Mouse (Mus musculus): ENCODE results near the gene Gstm4. TPM values are rescaled to one million over a fixed set of nuclear protein-coding genes. Genes with fewer than 3 reads are reported as not detected.

Gstm4 gene
- polyA plus RNA-seq, 1 experiment: 10.0 TPM

DNA sequence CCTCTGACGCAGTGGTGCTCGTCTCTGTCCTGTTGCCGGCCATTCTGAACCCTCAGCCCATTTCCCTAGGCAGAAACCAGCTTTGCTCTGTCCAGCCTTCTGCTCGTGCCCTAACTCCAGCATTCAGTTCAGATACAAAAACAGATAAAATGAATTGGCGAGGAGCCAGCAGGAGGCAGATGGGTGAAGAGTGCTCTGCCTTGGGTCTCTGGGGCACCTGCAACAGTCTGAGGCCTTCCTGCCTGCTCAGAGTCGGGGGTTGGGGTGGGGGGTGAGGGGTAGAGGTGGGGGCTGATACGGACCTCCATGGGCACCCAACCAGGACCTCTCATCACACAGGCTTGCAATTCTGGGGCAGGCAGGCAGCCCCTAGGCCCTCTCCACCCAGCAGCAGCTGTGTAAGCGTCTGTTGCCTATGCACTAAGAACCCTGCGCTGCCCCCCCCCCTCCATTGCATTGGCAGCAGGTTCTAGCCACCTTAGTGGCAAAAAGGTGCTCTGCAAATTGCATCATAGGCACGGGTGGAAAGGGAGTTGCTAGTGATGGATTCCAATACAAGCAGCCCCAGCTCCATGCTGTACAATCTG lies 28.4 kb upstream of the Gstm4 start:
- 77% methylated on average over 10 of the region's 10 CpGs for WGBS
- DNase-seq (ENCODE audit: low read depth, low spot score): no peak

DNA sequence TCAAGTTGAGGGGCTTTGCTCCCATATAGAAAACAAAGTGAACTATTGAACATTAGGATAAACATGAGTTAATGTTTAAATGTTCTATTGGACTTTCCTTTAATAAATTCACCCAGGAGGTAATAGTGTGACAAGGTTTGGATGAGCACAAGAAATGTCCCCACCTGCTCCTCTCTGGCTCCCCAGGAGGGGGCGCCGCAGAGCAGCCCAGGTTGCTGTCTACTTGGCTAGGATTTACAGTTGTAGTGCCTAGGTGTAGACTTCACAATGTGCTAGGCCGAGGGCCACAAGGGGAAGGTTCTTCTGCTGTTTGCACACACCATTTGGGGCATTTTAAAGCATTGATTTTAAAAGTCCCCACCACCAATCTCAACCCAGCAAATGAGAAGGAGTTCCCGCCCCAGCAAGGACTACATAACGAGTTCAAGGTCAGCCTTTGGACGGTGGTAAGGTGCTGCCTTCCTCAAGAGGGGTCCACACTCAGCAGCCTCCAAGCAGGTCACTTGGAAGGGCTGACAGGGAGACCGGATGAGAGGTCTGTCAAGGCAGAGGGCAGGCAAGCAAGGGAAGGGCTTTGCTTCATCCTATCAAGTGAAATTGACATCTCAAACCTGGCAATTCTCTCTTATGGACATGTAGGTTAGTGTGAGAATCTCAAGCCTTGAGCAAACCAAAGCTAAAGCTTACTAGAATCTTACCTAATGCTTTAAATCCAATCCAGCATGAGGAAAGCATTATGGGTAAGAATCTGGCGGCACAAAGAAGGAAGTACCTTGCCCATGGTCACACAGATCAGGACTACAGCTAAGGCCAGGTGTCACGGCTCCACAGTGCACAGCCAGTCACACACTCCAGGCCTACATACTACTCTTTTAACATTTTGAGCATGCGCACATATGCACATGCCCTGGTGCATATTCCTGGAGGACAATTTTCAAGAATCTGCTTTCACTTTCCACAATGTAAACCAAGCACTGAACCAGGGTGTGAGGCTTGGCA lies 25.9 kb upstream of the Gstm4 start:
- peak; percentile 52 for DNase-seq (ENCODE audit: low read depth, low spot score)
- 46% methylated on average over 10 of the region's 10 CpGs for WGBS

DNA sequence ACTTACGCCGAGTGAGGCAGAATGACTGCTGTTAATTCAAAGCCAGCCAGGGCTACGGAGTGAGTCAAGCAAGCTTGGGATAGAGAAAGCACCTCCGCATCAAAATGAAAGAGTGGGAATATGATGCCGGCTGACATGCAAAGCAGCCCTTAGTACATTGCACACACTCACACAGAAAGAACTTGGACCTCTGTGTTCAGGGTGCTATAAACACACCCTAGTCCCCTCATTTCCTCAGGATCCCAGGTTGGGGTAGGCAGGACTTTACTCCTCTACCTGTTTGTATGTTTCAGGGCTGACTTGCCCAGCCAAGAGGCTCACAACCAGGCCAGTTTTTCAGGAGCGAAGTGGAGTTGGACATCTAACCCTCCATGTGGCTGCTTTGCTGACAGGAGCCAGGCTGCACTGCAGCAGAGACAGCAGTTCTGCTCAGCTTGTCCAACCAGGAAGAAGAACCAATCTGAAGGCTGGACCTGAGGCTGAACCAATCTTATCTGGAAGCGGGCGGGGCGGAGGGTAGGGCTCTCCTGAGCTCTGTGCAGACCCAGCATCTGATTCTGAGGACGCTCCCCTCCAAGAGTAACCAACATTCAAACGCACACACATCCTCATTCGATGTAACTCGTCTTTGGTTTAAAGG lies 24.7 kb upstream of the Gstm4 start:
- 12% methylated on average over 13 of the region's 13 CpGs for WGBS
- no peak for DNase-seq (ENCODE audit: low read depth, low spot score)

DNA sequence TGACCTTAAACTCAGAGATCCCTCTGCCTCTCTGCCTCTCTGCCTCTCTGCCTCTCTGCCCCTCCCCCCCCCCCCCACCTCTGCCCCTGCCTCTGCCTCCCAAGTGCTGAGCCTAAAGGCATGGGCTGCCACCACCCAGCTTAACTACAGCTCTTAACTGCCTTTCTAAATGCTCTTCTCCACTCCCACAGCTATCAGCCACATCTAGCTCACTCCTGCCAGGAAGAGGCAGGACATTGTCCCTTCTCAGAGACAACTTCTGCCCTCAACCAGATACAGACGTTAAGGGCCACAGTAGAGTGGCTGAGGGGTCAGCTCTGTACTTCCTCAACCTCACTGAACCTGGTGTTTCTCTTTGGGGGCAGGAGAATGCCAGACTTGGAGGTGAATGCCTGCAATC lies 24.1 kb upstream of the Gstm4 start:
- DNase-seq (ENCODE audit: low read depth, low spot score): no peak
- 3% methylated on average over 1 of the region's 1 CpGs for WGBS

- 30% methylated on average over 6 of the region's 6 CpGs for WGBS
- DNase-seq (ENCODE audit: low read depth, low spot score): no peak
Observed at GRCm38 (mm10) chr3:108067370-108067934, 22.8 kb upstream of the Gstm4 start.

GRCm38 (mm10) chr3:108065551-108065950 lies 20.9 kb upstream of the Gstm4 start:
- WGBS: 77% methylated on average over 9 of the region's 9 CpGs

GRCm38 (mm10) chr3:108064672-108065071 lies 20.0 kb upstream of the Gstm4 start:
- 84% methylated on average over 4 of the region's 4 CpGs for WGBS

More at GRCm38 (mm10) chr3:108065551-108065950, 20.9 kb upstream of the Gstm4 start:
- no peak for DNase-seq (ENCODE audit: low read depth, low spot score)

GRCm38 (mm10) chr3:108062648-108063047 lies 18.0 kb upstream of the Gstm4 start:
- 71% methylated on average over 8 of the region's 8 CpGs for WGBS
- DNase-seq (ENCODE audit: low read depth, low spot score): no peak

More at GRCm38 (mm10) chr3:108064672-108065071, 20.0 kb upstream of the Gstm4 start:
- DNase-seq (ENCODE audit: low read depth, low spot score): no peak

DNA sequence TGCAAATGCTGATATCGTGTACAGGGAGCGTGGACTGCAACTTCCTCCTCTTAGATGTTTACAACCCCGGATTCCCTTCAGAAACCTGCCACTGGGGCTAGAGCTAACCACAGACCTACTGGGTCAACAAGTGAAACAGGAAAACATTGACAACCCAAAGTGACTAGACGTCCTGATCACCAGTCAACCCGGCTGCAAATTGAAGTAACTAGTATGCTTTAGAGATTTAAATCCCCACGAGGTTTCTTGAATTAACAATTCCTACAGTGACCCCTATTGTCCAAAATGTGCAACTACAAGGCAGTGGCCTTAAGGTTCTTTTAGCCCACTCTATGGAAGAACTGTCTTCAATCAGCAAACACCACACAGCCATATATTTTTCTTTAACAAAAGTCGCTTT lies 16.7 kb upstream of the Gstm4 start:
- 6% methylated on average over 7 of the region's 7 CpGs for WGBS
- DNase-seq (ENCODE audit: low read depth, low spot score): peak; percentile 75

GRCm38 (mm10) chr3:108050493-108050892 lies 5.8 kb upstream of the Gstm4 start:
- DNase-seq (ENCODE audit: low read depth, low spot score): no peak
- 93% methylated on average over 5 of the region's 5 CpGs for WGBS

GRCm38 (mm10) chr3:108048306-108048705 lies 3.6 kb upstream of the Gstm4 start:
- no peak for DNase-seq (ENCODE audit: low read depth, low spot score)
- WGBS: 34% methylated on average over 3 of the region's 3 CpGs

GRCm38 (mm10) chr3:108046944-108047655 lies 2.4 kb upstream of the Gstm4 start:
- DNase-seq (ENCODE audit: low read depth, low spot score): no peak
- 77% methylated on average over 2 of the region's 2 CpGs for WGBS

- DNase-seq (ENCODE audit: low read depth, low spot score): no peak
- WGBS: 70% methylated on average over 5 of the region's 5 CpGs
Observed at GRCm38 (mm10) chr3:108033156-108033555, 11.5 kb downstream of the Gstm4 start.

- no peak for DNase-seq (ENCODE audit: low read depth, low spot score)
Observed at GRCm38 (mm10) chr3:108032113-108032512, 12.6 kb downstream of the Gstm4 start.

DNA sequence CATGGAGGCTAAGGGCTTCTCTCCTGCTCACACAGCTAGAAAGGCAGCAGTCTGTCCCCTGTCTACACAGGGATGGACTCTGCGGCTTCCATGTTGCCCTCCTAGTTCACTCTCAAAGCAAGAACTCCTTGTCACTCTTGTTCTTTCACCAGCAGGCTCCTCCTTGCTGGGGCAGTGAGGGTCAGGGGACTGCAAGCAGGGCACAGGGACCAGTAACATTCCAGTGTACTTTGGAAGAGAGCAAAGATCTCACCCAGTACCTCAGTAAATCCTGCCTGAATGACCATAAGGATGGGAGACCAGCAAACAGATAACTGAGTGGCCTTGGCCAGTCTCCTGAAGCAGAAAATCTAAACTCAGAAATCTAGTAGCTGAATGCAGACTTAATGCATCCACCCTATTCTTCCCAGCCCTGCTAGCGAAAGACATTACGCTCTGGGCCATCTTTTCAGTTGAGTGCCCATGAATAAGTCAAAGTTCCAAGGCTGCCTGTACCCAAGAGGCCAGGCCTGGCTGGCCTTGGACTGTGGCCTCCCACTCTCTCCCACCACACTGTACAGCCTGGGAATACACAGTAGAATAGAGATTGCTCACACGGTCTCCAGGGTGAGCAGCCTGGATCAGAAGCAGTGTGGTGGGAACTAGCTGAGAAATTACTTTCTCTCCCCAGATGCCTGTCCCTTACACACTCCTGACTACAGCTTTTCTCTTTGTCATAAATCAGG lies 15.9 kb downstream of the Gstm4 start:
- no peak for DNase-seq (ENCODE audit: low read depth, low spot score)
- WGBS: 96% methylated on average over 4 of the region's 4 CpGs

GRCm38 (mm10) chr3:108026597-108026996 lies 18.1 kb downstream of the Gstm4 start:
- DNase-seq (ENCODE audit: low read depth, low spot score): no peak
- WGBS: 24% methylated on average over 1 of the region's 1 CpGs

DNA sequence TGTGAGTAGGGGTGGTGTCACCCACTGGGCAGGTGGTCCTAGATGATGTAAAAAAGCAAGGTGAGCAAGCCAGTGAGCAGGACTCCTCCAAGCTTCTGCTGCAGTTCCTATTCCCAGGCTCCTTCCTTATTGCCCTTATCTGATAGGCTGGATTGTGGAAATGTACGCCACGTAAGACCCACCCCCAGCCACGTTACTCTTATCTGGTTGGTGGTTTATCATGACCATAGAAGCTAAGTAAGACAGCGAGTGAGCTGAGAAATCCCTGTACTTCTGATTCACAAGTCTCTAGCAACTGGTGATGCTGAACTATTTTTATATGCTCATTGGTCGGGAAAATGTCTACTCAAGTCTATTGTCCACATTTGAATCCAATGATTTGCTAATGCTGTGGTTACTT lies 18.6 kb downstream of the Gstm4 start:
- peak; percentile 79 for DNase-seq (ENCODE audit: low read depth, low spot score)
- 43% methylated on average over 5 of the region's 5 CpGs for WGBS

GRCm38 (mm10) chr3:108025318-108025717 lies 19.4 kb downstream of the Gstm4 start:
- 28% methylated on average over 4 of the region's 4 CpGs for WGBS

GRCm38 (mm10) chr3:108022650-108023049 lies 22.0 kb downstream of the Gstm4 start:
- WGBS: 20% methylated on average over 6 of the region's 6 CpGs
- no peak for DNase-seq (ENCODE audit: low read depth, low spot score)

More at GRCm38 (mm10) chr3:108025318-108025717, 19.4 kb downstream of the Gstm4 start:
- DNase-seq (ENCODE audit: low read depth, low spot score): no peak
